Mouse (Mus musculus) gastrocnemius, adult 8-10 months (tissue): ENCODE results near the gene Ppp1r15a. TPM values are rescaled to one million over a fixed set of nuclear protein-coding genes. Genes with fewer than 3 reads are reported as not detected.
"Not testable (repeated sequence)": the region's sequence is repeated elsewhere in the genome, so short reads cannot be mapped to it uniquely, and the experiment has no call there.

ENCODE experiments used
- DNase-seq, 2 experiments: peaks; one replicate each; pipeline ENCODE4 v3.0.0; 2022; ENCODE audit warnings: low spot score in 2 of 2
- total RNA-seq, 4 experiments: library from RNA; stranded (reverse); gene quantifications; 2 replicates each; pipeline ENCODE4 v1.2.4; 2022

Gene Ppp1r15a
- total RNA-seq, 4 experiments from 2014 or later, result 19.6 to 34.3 (median 29.4) TPM

DNA sequence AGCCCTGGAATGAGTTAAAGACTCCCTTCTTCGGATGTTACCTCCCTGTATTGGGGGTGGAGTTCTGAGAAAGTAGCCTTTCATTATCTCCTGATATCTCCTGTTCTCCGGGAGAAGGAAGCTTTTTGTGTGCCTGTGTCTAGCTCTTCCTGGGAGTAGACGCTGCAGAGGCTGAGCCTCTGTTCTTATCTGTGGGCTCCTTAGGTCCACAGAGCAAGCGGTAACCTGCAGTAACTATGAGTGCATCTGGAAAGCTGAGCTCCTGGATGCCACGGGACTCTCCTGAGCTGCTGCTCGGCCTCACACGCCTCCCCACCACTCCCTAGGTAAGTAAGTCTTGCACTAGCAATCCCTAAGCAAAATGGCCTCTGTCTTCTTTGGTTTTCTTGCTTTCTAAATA is 39.9 kb downstream of the Ppp1r15a start:
- DNase-seq, result no peak

GRCm38 (mm10) chr7:45484985-45485384 is 41.1 kb downstream of the Ppp1r15a start:
- DNase-seq, result not testable (repeated sequence)

DNA sequence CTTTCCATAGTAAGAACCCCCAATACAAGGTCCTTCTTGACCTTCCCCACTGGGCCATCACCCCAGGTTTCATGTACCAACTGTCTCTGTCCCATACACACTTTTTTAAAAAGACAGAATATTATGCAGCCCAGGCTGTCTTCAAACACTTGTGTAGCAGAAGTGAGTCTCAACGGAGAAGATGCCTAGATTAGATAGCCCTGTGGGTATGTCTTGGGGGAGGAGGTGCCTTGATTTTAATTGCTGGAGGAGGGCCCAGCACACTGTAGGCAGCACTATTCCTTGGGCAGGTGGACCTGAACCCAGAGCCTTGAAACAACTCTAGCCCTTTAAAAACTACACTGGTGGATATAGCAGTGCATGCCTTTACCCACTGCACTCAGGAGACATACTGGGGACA is 43.9 kb downstream of the Ppp1r15a start:
- DNase-seq, result no peak

GRCm38 (mm10) chr7:45481374-45481927 is 44.6 kb downstream of the Ppp1r15a start, which contains the start of gene Tulp2:
Tulp2 (plus strand) TSS chr7:45481877.
- peak in 1 of 2 experiments; percentile 50 for DNase-seq

GRCm38 (mm10) chr7:45480310-45480709 is 45.8 kb downstream of the Ppp1r15a start:
- not testable (repeated sequence) for DNase-seq

- DNase-seq, result no peak
These were observed 47.3 kb downstream of the Ppp1r15a start for GRCm38 (mm10) chr7:45478774-45479173.

- no peak for DNase-seq
These were observed 49.1 kb downstream of the Ppp1r15a start for GRCm38 (mm10) chr7:45477003-45477402.

DNA sequence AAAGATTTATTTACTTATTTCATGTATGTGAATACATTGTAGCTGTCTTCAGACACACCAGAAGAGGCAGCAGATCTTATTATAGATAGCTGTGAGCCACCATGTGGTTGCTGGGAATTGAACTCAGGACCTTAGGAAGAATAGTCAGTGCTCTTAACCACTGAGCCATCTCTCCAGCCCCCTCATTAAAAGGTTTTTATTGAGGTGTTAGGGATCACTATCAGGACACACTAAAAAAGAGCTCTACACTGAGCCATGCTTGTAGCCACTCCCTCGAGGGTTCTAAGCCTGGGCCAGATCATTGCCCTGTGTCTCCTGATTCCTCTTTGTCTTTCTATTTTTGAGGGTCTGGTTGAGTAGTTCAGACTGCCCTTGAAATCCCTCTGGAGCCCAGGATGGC is 49.6 kb downstream of the Ppp1r15a start:
- no peak for DNase-seq

GRCm38 (mm10) chr7:45475291-45475969 is 50.6 kb downstream of the Ppp1r15a start:
- no peak for DNase-seq

Other genes with a start within 250 kb of the Ppp1r15a start
- gene Slc6a21, start 248.8 kb downstream of the Ppp1r15a start, total RNA-seq, result not detected
- 10 to 100 TPM; 30.7 to 35.6 (median 32.0) TPM for gene Trpm4, start 192.5 kb downstream of the Ppp1r15a start, total RNA-seq
- gene Hrc, start 191.0 kb downstream of the Ppp1r15a start, total RNA-seq, result 100 to 1,000 TPM; 700 to 858 (median 833) TPM
- under 1 TPM in 3 of 4 experiments, not detected in 1; 0.07 to 0.24 (median 0.09) TPM for gene Ppfia3, start 159.2 kb downstream of the Ppp1r15a start, total RNA-seq
- not detected for gene Lin7b, start 155.7 kb downstream of the Ppp1r15a start, total RNA-seq
- gene Snrnp70, start 130.5 kb downstream of the Ppp1r15a start, total RNA-seq, result 10 to 100 TPM; 45.4 to 74.5 (median 59.9) TPM
- gene Kcna7, start 120.6 kb downstream of the Ppp1r15a start, total RNA-seq, result 10 to 100 TPM; 78.8 to 94.6 (median 88.3) TPM
- 1 to 10 TPM; 3.7 to 4.9 (median 4.3) TPM for gene Ntf5, start 112.6 kb downstream of the Ppp1r15a start, total RNA-seq
- gene Lhb, start 105.4 kb downstream of the Ppp1r15a start, total RNA-seq, result under 1 TPM in 2 of 4 experiments, not detected in 2; 0.46 to 0.61 TPM
- 100 to 1,000 TPM; 265 to 308 (median 299) TPM for gene Gys1, start 91.4 kb downstream of the Ppp1r15a start, total RNA-seq
- 10 to 100 TPM; 22.4 to 28.6 (median 24.0) TPM for gene Ruvbl2, start 88.2 kb downstream of the Ppp1r15a start, total RNA-seq
- 100 to 1,000 TPM in 3 of 4 experiments, 10 to 100 TPM in 1; 83.2 to 132 (median 121) TPM for gene Ftl1, start 66.4 kb downstream of the Ppp1r15a start, total RNA-seq
- gene Bax, start 59.4 kb downstream of the Ppp1r15a start, total RNA-seq, result 10 to 100 TPM; 14.5 to 17.8 (median 15.3) TPM
- not detected for gene Tulp2, start 44.4 kb downstream of the Ppp1r15a start, total RNA-seq
- gene Gm45808, start 39.5 kb downstream of the Ppp1r15a start, total RNA-seq, result 10 to 100 TPM in 3 of 4 experiments, 1 to 10 TPM in 1; 9.7 to 19.4 (median 11.8) TPM
- gene Dhdh, start 37.5 kb downstream of the Ppp1r15a start, total RNA-seq, result 10 to 100 TPM; 22.2 to 29.9 (median 27.6) TPM
- gene Nucb1, start 15.9 kb downstream of the Ppp1r15a start, total RNA-seq, result 10 to 100 TPM; 51.1 to 66.1 (median 56.8) TPM
- gene Plekha4, start 62 bp upstream of the Ppp1r15a start, total RNA-seq, result 1 to 10 TPM; 1.4 to 5.4 (median 4.6) TPM
- 1 to 10 TPM in 1 of 4 experiments, under 1 TPM in 2, not detected in 1; 0.52 to 2.8 (median 0.56) TPM for gene Hsd17b14, start 28.6 kb upstream of the Ppp1r15a start, total RNA-seq
- 100 to 1,000 TPM in 1 of 4 experiments, 10 to 100 TPM in 3; 82.2 to 107 (median 91.8) TPM for gene Bcat2, start 43.9 kb upstream of the Ppp1r15a start, total RNA-seq
- gene Fgf21, start 89.2 kb upstream of the Ppp1r15a start, total RNA-seq, result not detected
- not detected for gene Fut1, start 91.0 kb upstream of the Ppp1r15a start, total RNA-seq
- not detected for gene Izumo1, start 95.5 kb upstream of the Ppp1r15a start, total RNA-seq
- gene Rasip1, start 101.2 kb upstream of the Ppp1r15a start, total RNA-seq, result 1 to 10 TPM; 5.1 to 7.0 (median 5.3) TPM
- 10 to 100 TPM; 18.5 to 36.8 (median 28.8) TPM for gene Mamstr, start 113.7 kb upstream of the Ppp1r15a start, total RNA-seq
- gene Fut2, start 140.1 kb upstream of the Ppp1r15a start, total RNA-seq, result under 1 TPM; 0.12 to 0.29 (median 0.20) TPM
- under 1 TPM; 0.18 to 0.48 (median 0.27) TPM for gene Ntn5, start 157.8 kb upstream of the Ppp1r15a start, total RNA-seq
- under 1 TPM in 3 of 4 experiments, not detected in 1; 0.12 to 0.18 (median 0.16) TPM for gene Sec1, start 168.1 kb upstream of the Ppp1r15a start, total RNA-seq
- 10 to 100 TPM; 14.3 to 18.2 (median 16.1) TPM for gene Car11, start 173.6 kb upstream of the Ppp1r15a start, total RNA-seq
- 100 to 1,000 TPM in 3 of 4 experiments, 10 to 100 TPM in 1; 69.5 to 173 (median 143) TPM for gene Dbp, start 178.8 kb upstream of the Ppp1r15a start, total RNA-seq
- 100 to 1,000 TPM; 479 to 609 (median 594) TPM for gene Rpl18, start 189.2 kb upstream of the Ppp1r15a start, total RNA-seq
- 10 to 100 TPM; 10.6 to 15.0 (median 13.0) TPM for gene Sphk2, start 191.7 kb upstream of the Ppp1r15a start, total RNA-seq
- gene Fam83e, start 194.9 kb upstream of the Ppp1r15a start, total RNA-seq, result under 1 TPM in 2 of 4 experiments, not detected in 2; 0.10 to 0.38 TPM
- gene Spaca4, start 199.5 kb upstream of the Ppp1r15a start, total RNA-seq, result not detected